Mouse (Mus musculus) midbrain, embryonic 15.5 days (tissue): Measurements from ENCODE around the gene Rspry1. TPM values are rescaled to one million over a fixed set of nuclear protein-coding genes. Genes with fewer than 3 reads are reported as not detected.

Experiments
- ATAC-seq: fragments of 200-750 bp; cut with Nextera tagmentation; replicated peaks from 2 replicates; pipeline ENCODE4 v1.8.0; 2017; ENCODE audit warnings: moderate TSS enrichment
- H3K27ac ChIP-seq: fragments of 300-500 bp; sonication (generic); 2 replicates; pipeline ENCODE4 v1.5.1; 2015; ENCODE audit warnings: mild to moderate bottlenecking, inconsistent platforms
- H3K27me3 ChIP-seq: fragments of 300-500 bp; sonication (generic); replicated peaks from 2 replicates; pipeline ENCODE4 v1.6.1; 2015; ENCODE audit warnings: inconsistent platforms
- H3K36me3 ChIP-seq: fragments of 300-500 bp; sonication (generic); replicated peaks from 2 replicates; pipeline ENCODE4 v1.6.1; 2015; ENCODE audit warnings: inconsistent platforms
- H3K4me1 ChIP-seq: fragments of 300-500 bp; sonication (generic); 2 replicates; pipeline ENCODE4 v1.6.1; 2015; ENCODE audit warnings: inconsistent platforms
- H3K4me2 ChIP-seq: fragments of 300-500 bp; sonication (generic); 2 replicates; pipeline ENCODE4 v1.6.1; 2015; ENCODE audit warnings: inconsistent platforms, mild to moderate bottlenecking, moderate library complexity
- H3K4me3 ChIP-seq: fragments of 300-500 bp; sonication (generic); 2 replicates; pipeline ENCODE4 v1.5.1; 2015; ENCODE audit warnings: mild to moderate bottlenecking, inconsistent platforms
- H3K9ac ChIP-seq: fragments of 300-500 bp; sonication (generic); 2 replicates; pipeline ENCODE4 v1.6.1; 2015; ENCODE audit warnings: mild to moderate bottlenecking, inconsistent platforms
- H3K9me3 ChIP-seq: fragments of 300-500 bp; sonication (generic); 2 replicates; pipeline ENCODE4 v1.6.1; 2016; ENCODE audit warnings: inconsistent platforms
- WGBS: fragments of 180-500 bp; shearing (Covaris S2); methylation state at CpG from one replicate; pipeline ENCODE4 v1.1.7; 2015; ENCODE audit warnings: mixed read lengths; 5-methylcytosine and 5-hydroxymethylcytosine counted together
- polyA plus RNA-seq: library from polyadenylated mRNA; unstranded; fragments of >200 nt; fragmentation: Nextera tagmentation; extraction: Ambion mirVana; gene quantifications from 2 replicates; pipeline ENCODE4 v1.2.1, GENCODE M21; 2015

Rspry1 gene
- polyA plus RNA-seq, 1 experiment from 2014 or later = 53.3 TPM

DNA sequence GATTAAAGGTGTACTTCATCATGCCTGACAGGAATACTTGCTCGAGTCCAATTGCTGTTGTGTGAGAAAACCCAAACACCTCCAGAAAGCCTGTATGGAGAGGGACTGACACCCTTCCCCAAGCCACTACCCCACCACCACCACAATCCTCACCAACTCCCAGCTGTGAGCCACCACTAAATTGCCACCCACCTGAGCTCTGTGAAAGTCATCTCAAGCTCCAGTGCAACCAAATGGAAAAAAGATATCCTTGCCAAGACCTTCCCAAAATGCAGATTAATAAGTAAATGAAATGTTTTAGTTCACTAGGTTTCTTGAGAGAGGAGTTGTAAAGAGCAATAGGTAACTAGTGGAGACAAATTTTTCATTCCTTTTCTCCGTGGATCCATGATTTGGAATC, 63.0 kb downstream of the Rspry1 start:
- Histone ChIP-seq H3K4me3 (no peak overlapping the region), H3K27me3 (no peaks in the 10 kb centered on the region), H3K9ac (no peak overlapping the region), H3K4me2 (no peak overlapping the region), H3K36me3 (peaks cover 12% of the 10 kb centered on the region; the same call in 1 of the 2 replicates), H3K4me1 (peaks cover 18% of the 10 kb centered on the region), H3K9me3 (no peaks in the 10 kb centered on the region), H3K27ac (no peak overlapping the region)
- 84% methylated on average over 2 of the region's 2 CpGs for WGBS
- ATAC-seq = no peak

- no peaks in the 10 kb centered on the region for H3K27me3 ChIP-seq
- peak within 1 kb of the TSS; percentile 93 for H3K4me3 ChIP-seq
- H3K9me3 ChIP-seq = no peaks in the 10 kb centered on the region
- peaks cover 18% of the 10 kb centered on the region for H3K4me1 ChIP-seq
- peak; percentile 99 for ATAC-seq
- peaks cover 19% of the 10 kb centered on the region for H3K36me3 ChIP-seq
- H3K9ac ChIP-seq = peak within 1 kb of the TSS; percentile 99
- peak within 1 kb of the TSS; percentile 95 for H3K27ac ChIP-seq
- H3K4me2 ChIP-seq = peak within 1 kb of the TSS; percentile 61
- under 1% methylated on average over 72 of the region's 74 CpGs for WGBS
These were observed 64.9 kb downstream of the Rspry1 start, which contains the start of gene Arl2bp for GRCm38 (mm10) chr8:94666456-94667308. Arl2bp (plus strand) TSS chr8:94666600.

DNA sequence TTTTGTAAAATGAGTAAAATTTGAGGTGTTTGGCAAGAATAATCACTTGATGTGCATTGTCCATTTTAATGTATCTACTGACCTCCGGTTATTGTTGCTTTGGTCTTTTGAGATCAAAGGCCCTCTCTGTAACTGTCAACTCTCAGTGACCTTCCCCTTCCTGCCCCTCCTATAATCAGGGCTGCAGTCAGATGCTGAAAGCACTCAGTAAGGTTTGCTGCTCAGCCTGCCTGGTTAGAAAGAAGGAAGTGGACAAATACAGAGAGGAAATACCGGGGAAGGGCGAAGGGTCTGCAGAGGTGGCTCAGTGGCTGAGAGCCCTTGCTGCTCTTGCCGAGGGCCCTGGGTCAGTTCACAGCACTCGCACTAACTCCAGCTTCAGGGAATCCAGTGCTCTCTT, 72.6 kb downstream of the Rspry1 start:
- peaks cover 44% of the 10 kb centered on the region for H3K36me3 ChIP-seq
- no peaks in the 10 kb centered on the region for H3K4me1 ChIP-seq
- H3K27ac ChIP-seq = no peak overlapping the region
- ATAC-seq = no peak
- WGBS = 89% methylated on average over 5 of the region's 5 CpGs
- no peaks in the 10 kb centered on the region for H3K27me3 ChIP-seq
- H3K9me3 ChIP-seq = no peaks in the 10 kb centered on the region
- no peak overlapping the region for H3K4me3 ChIP-seq
- H3K4me2 ChIP-seq = no peak overlapping the region
- H3K9ac ChIP-seq = no peak overlapping the region

GRCm38 (mm10) chr8:94675923-94676322, 74.2 kb downstream of the Rspry1 start:
- peak; percentile 13; the same call in 1 of the 2 replicates for ATAC-seq
- no peaks in the 10 kb centered on the region for H3K27me3 ChIP-seq
- H3K27ac ChIP-seq = no peak overlapping the region
- WGBS = 83% methylated on average over 6 of the region's 6 CpGs
- H3K4me2 ChIP-seq = no peak overlapping the region
- H3K36me3 ChIP-seq = peaks cover 38% of the 10 kb centered on the region
- no peaks in the 10 kb centered on the region for H3K9me3 ChIP-seq
- H3K9ac ChIP-seq = no peak overlapping the region
- no peaks in the 10 kb centered on the region for H3K4me1 ChIP-seq
- no peak overlapping the region for H3K4me3 ChIP-seq

- 62% methylated on average over 9 of the region's 9 CpGs for WGBS
- Histone ChIP-seq H3K4me2 (no peak overlapping the region), H3K27ac (peak overlapping the region; percentile 28), H3K9me3 (no peaks in the 10 kb centered on the region), H3K36me3 (peaks cover 13% of the 10 kb centered on the region; the same call in 1 of the 2 replicates), H3K27me3 (no peaks in the 10 kb centered on the region), H3K4me3 (no peak overlapping the region), H3K4me1 (no peaks in the 10 kb centered on the region), H3K9ac (no peak overlapping the region)
- ATAC-seq = no peak
These were observed 76.8 kb downstream of the Rspry1 start for GRCm38 (mm10) chr8:94678582-94678981.

DNA sequence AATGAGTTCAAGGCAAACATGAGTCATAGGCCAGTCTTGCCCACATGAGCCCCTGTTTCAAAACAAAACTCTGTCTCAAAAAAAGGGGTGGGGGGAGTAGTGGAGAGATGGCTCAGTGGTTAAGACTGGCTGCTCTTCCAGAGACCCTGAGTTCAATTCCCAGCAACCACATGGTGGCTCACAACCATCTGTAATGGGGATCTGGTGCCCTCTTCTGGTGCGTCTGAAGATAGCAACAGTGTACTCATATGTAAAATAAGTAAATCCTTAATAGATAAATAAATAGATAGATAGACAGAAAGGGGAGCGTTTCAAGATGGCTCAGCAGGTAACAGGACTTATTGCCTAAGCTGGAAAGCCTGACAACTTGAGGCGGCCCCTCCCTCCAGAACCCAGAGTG, 78.7 kb downstream of the Rspry1 start:
- H3K4me2 ChIP-seq = no peak overlapping the region
- no peak overlapping the region for H3K9ac ChIP-seq
- H3K27ac ChIP-seq = no peak overlapping the region
- no peak for ATAC-seq
- 84% methylated on average over 3 of the region's 3 CpGs for WGBS
- no peaks in the 10 kb centered on the region for H3K27me3 ChIP-seq
- no peaks in the 10 kb centered on the region for H3K9me3 ChIP-seq
- H3K4me3 ChIP-seq = no peak overlapping the region
- no peaks in the 10 kb centered on the region for H3K4me1 ChIP-seq
- H3K36me3 ChIP-seq = no peaks in the 10 kb centered on the region

GRCm38 (mm10) chr8:94682732-94683524, 81.2 kb downstream of the Rspry1 start:
- no peak overlapping the region for H3K27ac ChIP-seq
- H3K4me3 ChIP-seq = no peak overlapping the region
- no peaks in the 10 kb centered on the region for H3K36me3 ChIP-seq
- H3K9me3 ChIP-seq = no peaks in the 10 kb centered on the region
- no peaks in the 10 kb centered on the region for H3K4me1 ChIP-seq
- H3K27me3 ChIP-seq = no peaks in the 10 kb centered on the region
- no peak for ATAC-seq
- WGBS = 85% methylated on average over 16 of the region's 16 CpGs
- no peak overlapping the region for H3K9ac ChIP-seq
- H3K4me2 ChIP-seq = no peak overlapping the region

- WGBS = 77% methylated on average over 4 of the region's 4 CpGs
- no peaks in the 10 kb centered on the region for H3K4me1 ChIP-seq
- no peak overlapping the region for H3K4me3 ChIP-seq
- no peaks in the 10 kb centered on the region for H3K27me3 ChIP-seq
- no peak overlapping the region for H3K4me2 ChIP-seq
- H3K27ac ChIP-seq = no peak overlapping the region
- H3K9ac ChIP-seq = no peak overlapping the region
- H3K36me3 ChIP-seq = no peaks in the 10 kb centered on the region
- no peak for ATAC-seq
- no peaks in the 10 kb centered on the region for H3K9me3 ChIP-seq
These were observed 82.5 kb downstream of the Rspry1 start for GRCm38 (mm10) chr8:94684287-94684686.

DNA sequence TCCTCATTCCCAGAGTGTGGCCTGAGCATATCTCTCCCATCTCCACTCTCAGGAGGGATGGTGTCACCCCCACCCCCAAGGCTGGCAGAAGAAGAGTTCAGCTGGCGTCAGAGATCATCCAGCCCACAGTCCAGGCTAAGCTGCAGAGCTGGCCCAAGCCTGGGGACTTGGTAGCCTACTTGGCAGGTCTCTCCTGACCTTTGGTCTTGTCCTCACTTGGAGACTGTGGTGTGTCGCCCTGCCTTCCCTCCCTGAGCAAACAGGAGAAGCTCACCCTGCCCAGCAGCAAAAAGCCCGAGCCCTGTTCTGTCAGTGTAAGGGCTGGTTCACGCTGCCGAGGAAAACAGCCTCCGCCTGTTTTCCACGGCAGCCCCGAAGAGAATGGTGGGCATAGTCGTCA, 84.2 kb downstream of the Rspry1 start:
- Histone ChIP-seq H3K27ac (no peak overlapping the region), H3K4me3 (no peak overlapping the region), H3K36me3 (no peaks in the 10 kb centered on the region), H3K4me2 (no peak overlapping the region), H3K27me3 (no peaks in the 10 kb centered on the region), H3K9me3 (no peaks in the 10 kb centered on the region), H3K9ac (no peak overlapping the region), H3K4me1 (no peaks in the 10 kb centered on the region)
- WGBS = 79% methylated on average over 9 of the region's 9 CpGs
- no peak for ATAC-seq

GRCm38 (mm10) chr8:94694701-94695100, 93.0 kb downstream of the Rspry1 start:
- no peak overlapping the region for H3K27ac ChIP-seq
- H3K9me3 ChIP-seq = no peaks in the 10 kb centered on the region
- no peak overlapping the region for H3K4me2 ChIP-seq
- peaks cover 25% of the 10 kb centered on the region for H3K4me1 ChIP-seq
- no peak for ATAC-seq
- peaks cover 50% of the 10 kb centered on the region for H3K27me3 ChIP-seq
- no peak overlapping the region for H3K9ac ChIP-seq
- H3K36me3 ChIP-seq = no peaks in the 10 kb centered on the region
- H3K4me3 ChIP-seq = no peak overlapping the region
- 4% methylated on average over 6 of the region's 6 CpGs for WGBS

DNA sequence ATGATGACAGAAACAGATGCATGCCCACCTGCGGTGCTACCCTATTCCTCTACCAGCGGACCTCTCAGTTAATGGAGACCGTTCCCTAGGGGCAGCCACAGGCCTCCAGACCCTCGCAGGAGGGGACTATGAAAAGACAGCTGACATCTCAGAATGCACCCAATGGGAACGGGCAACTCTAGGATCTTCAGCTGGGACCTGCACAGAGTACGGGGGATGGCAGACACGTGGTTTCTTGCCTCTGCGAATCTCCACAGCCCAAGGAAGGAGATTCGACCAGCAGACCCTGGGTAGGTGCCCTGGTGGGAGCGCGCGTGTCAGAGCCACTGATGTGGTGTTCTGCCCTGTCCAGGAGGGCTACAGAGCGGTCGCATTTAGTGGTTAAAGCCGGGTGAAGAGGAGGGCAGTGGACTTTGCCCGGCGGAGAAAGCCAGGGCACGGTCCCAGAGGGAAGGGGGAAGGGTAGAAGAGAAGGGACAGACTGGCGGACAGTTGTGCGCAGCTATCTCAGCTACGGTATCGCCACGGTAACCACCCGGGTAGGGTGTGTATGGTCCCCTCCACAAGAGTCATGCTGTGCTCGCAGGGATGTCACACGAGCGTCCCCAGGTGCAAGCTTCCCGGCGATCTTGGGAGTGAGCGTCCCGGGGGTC, 93.7 kb downstream of the Rspry1 start:
- Histone ChIP-seq H3K4me3 (peak overlapping the region; percentile 45), H3K27me3 (peaks cover 50% of the 10 kb centered on the region), H3K27ac (no peak overlapping the region), H3K4me1 (peaks cover 25% of the 10 kb centered on the region), H3K9ac (peak overlapping the region; percentile 22), H3K4me2 (peak overlapping the region; percentile 79), H3K36me3 (no peaks in the 10 kb centered on the region), H3K9me3 (no peaks in the 10 kb centered on the region)
- peak; percentile 63 for ATAC-seq
- 0% methylated on average over 31 of the region's 31 CpGs for WGBS

DNA sequence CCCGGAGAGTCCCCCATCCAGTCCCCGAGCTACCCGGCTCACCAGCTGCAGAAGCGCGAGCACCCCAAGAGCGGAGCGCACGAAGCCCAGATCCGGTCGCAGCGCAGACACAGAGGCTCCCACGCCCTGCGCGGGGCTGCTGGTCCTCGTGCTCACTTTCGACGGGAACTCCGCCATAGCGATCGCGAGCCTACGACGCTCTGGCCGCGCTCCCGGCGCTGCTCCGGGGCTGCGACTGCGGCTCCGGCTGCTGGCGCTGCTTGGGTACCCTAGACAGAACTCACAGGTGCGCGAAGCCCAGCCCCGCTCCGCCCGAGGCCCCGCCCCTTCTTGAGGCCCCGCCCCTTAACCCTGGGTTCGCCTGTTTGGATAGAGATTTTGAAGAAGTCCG, 94.3 kb downstream of the Rspry1 start, which contains the start of gene Pllp:
Gene Pllp (minus strand): TSS at position 285 of the 391 bp plus-strand sequence.
- no peaks in the 10 kb centered on the region for H3K36me3 ChIP-seq
- H3K9ac ChIP-seq = peak within 1 kb of the TSS; percentile 22
- under 1% methylated on average over 41 of the region's 41 CpGs for WGBS
- no peak within 1 kb of the TSS for H3K27ac ChIP-seq
- ATAC-seq = peak; percentile 79
- H3K4me1 ChIP-seq = peaks cover 25% of the 10 kb centered on the region
- peaks cover 50% of the 10 kb centered on the region for H3K27me3 ChIP-seq
- H3K9me3 ChIP-seq = no peaks in the 10 kb centered on the region
- H3K4me2 ChIP-seq = peak within 1 kb of the TSS; percentile 79
- peak within 1 kb of the TSS; percentile 45 for H3K4me3 ChIP-seq
